Mouse (Mus musculus): ENCODE results near the gene Arhgap24.

GRCm38 (mm10) chr5:102455247-102455646 lies 25.9 kb upstream of the Arhgap24 start:
- no peak for TF ChIP-seq POLR2A (IDR thresholded peaks at IDR 0.05; ENCODE audit: insufficient read length, low read depth)
- no peak for TF ChIP-seq MYOG (IDR thresholded peaks at IDR 0.05; ENCODE audit: control insufficient read depth in 1 of 3, insufficient read depth in 1 of 3, insufficient read length in 2 of 3, low read depth in 2 of 3)
- TF ChIP-seq MAX (IDR thresholded peaks at IDR 0.05; ENCODE audit: low read depth): no peak
- no peak for TF ChIP-seq E2F4 (IDR thresholded peaks at IDR 0.05; ENCODE audit: insufficient read depth)
- no peak for TF ChIP-seq USF1 (IDR thresholded peaks at IDR 0.05; ENCODE audit: low read depth)
- no peak for TF ChIP-seq TCF12 (IDR thresholded peaks at IDR 0.05; ENCODE audit: insufficient read depth, poor library complexity, severe bottlenecking)
- no peak for TF ChIP-seq POLR2AphosphoS2 (IDR thresholded peaks at IDR 0.05; ENCODE audit: insufficient read length, low read depth)
- no peak for TF ChIP-seq CEBPB (IDR thresholded peaks at IDR 0.05; ENCODE audit: insufficient read depth, poor library complexity, severe bottlenecking)
- TF ChIP-seq MYOD1 (IDR thresholded peaks at IDR 0.05; ENCODE audit: control insufficient read depth in 1 of 3, insufficient read length in 2 of 3, low read depth in 2 of 3): no peak
- no peak for TF ChIP-seq REST (IDR thresholded peaks at IDR 0.05; ENCODE audit: insufficient read depth, insufficient read length)

Measured in myocyte (in vitro differentiated cells).